Mouse (Mus musculus) 3134 (cell line): ENCODE results near the gene Npnt.

Experiments used
- DNase-seq: peaks from one replicate; pipeline ENCODE4 v3.0.0-alpha.2; 2011; ENCODE audit warnings: low spot score; ENCODE audit not compliant: insufficient read length; ENCODE audit errors: extremely low read depth

The Npnt gene

DNA sequence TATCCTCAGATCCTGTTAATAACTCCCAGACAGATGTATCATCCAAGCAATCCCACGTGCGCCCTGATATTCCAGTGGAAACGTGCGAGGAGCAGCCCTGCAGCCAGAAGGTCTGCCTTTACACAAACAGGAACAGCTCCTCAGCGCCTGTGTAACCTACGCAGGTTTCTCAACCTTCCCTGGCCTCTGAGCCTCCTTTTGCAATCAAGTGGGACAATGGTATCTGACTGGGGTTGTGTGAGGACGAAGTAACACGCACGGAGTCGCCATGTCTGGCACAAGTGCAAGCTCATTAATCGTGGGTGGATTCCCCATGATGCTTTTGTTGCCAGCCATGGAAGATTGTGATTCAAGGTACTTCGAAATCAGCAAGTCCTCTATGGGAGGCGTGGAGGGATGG lies 86.2 kb downstream of the Npnt start:
- DNase-seq: no peak

DNA sequence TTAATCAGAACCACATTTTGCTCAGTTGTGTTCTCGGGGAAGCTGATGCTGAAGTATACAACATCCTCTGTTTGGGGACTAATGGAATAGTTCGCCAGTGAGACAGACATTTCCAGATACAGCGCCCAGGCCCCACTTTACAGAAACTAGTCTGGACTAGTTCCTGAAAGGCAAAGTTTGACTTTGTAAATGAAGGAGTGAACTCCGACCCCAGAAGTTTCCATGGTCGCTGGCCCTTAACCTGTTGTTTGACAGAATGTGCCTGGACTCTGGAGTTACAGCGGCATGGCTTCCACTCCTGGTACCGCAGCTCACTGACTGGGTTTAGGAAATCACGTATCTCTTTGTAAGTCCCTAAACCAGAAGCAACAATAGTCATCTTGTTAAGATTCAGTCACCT lies 89.3 kb downstream of the Npnt start:
- no peak for DNase-seq

DNA sequence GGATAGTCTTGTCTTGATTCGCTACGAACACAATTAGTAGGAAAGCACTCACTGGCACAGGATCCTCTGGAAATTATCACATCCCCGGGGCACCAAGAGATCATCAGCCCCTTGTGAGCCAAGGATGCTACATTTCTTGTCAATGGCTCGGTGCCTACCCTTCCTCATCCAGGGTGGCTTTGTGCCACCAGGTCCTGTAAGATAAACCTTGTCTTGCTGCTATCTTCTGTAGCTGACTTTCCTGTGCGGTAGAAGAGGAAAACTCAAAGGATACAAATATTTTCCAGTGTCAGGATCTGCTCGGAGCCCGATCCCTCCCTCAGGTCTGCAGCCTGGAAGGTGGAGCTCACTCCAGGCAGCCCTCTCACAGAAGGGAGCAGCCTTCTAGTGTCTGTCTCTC lies 90.5 kb downstream of the Npnt start:
- no peak for DNase-seq

DNA sequence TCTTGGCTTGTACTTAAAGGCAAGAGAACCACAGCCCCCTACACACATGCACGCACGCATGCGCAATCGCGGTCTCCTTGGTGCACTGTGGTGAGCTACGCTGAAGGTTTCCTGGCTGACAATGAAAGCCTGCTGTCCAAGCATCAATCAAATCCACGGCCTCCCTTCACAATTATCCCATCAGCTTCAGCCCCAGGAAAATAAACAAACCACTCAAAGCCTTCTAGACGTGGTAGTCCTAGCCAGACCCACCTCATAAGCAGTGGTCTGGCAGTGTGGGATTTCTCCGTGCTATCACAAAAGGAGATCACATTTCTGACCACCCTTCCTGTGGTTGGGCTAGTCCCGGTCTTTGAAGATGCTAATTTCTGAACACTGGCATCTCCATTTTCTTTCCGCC lies 91.2 kb downstream of the Npnt start:
- no peak for DNase-seq

DNA sequence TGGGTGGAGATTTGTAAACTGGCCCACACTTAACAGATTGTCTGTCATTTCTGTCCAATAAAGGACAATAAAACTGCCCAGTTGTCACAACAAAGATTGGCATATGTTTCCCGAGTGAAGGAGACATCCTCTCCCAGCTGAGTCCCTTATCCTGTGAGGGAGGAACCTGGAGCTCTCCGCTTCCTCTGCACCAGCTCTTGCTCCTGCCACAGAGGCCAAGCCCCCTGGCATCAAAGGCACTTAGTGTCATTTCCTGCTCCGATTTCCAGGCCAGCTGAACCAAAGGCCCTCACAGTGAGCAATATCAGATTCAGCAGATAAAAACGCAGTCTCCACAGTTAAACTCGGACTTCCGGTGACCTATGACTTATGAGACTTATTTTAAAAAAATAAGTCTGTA lies 93.4 kb downstream of the Npnt start:
- no peak for DNase-seq

- no peak for DNase-seq
Measured at GRCm38 (mm10) chr3:132855458-132856212, 94.5 kb downstream of the Npnt start.

DNA sequence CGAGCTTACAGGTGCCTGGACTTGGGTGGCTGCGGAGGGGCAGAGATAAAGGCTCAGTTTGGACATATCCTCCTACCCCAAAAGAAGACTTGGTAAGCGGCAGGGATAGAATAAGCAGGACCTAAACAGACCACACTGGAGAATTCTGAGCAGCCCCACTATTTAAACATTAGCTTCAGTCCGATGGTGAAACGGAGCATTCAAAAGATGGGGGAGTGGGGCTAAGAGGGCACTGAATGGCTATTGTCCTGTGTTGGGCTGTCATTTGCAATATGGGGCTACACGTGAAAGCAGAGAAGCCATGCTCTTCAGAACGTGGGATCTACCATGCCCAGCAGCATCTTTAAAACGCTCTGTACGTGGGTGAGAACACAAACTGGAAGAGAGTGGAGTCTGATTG lies 95.8 kb downstream of the Npnt start:
- no peak for DNase-seq

DNA sequence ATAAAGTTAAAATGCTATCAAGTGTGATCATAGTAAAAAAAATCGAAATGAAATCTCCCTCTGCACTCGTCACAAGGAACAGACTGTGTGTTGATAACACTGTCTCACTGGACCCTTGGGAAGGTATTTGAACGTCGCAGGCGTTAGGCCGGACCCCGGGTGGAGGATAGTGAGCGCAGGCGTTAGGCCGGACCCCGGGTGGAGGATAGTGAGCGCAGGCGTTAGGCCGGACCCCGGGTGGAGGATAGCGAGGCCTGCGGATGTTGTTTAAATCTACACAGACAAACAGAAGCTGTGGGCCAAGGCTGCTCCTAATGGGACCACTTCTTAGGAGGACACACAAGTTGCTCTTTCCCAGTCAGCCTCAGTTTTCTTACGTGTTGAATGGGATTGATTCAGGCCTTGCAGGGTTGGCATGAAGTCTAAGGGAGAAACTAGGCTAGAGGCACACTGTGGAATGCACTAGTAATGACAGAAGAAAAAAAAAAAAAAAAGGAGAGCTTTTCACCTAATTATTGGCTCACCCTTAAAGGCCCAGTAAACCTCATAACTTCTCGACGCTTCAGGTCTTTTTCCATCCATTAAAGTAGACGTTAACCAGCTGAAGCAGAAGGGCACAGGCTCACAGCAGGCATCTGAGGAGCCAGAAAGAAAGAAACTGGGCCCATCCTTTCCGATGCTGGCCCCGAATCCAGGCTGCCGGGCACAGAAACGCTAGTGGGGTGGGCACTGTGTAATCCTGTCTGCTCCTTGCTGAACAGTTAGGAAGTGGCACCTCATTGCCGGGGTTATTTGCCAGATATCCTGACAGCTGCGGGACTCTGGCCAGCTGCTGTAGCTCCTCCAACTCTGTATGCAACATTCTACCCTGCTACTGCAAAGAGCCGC lies 98.0 kb downstream of the Npnt start:
- DNase-seq: no peak

DNA sequence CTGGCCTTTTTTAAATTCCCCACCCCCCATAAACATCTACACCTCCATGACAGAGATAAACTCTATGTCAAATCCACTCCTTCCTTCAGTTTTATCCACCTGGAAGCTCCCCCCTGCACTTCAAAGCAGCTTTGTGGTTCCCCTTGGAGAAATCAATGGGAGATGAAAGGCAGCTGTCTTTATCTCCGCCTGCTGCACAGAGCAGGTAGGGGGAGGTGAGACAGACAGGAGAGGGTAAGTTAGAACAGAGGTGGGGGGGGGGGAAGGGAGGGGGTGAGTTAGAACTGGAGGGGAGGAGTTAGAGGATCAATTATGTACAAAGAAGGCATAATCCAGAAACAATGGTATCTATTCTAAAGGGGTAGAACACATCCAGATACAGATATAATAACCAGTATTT lies 98.7 kb downstream of the Npnt start:
- DNase-seq: no peak

DNA sequence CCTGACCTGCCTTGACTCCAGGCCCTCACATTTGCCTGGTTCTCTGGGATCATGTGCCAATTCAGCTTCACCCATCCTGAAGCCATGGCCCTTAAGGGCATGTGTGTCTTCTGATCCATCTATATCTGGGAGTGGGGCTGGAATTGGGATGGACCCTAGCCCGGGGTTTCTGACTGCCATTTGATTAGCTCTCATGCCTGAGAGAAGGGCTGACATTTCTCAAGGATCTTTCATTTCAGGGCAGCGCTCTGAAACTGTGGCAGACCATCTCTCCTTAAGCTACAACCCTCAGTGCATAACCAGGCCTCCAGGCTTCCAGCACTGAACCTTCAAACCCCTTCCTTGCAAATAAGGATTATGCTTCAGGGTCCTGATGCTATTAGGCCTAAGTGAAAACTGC lies 99.7 kb downstream of the Npnt start:
- no peak for DNase-seq

DNA sequence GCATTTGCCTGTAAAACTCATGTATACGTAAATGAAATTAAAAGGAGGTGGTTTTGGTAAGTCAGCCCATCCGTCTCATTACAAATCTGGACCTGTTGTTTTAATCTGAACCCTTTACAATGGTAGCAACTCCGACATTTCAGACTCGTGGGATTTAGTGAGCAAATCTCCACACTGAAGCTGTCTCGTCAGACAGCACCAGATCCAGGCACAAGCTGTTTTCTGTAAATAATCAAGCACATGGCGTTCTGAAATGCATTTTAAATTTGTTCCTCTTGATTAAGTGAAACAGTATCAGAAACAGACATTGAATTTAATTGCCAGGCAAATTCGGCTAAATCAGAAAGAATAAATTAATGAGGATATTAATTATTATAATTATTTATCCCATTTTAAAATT lies 100.4 kb downstream of the Npnt start:
- DNase-seq: no peak

DNA sequence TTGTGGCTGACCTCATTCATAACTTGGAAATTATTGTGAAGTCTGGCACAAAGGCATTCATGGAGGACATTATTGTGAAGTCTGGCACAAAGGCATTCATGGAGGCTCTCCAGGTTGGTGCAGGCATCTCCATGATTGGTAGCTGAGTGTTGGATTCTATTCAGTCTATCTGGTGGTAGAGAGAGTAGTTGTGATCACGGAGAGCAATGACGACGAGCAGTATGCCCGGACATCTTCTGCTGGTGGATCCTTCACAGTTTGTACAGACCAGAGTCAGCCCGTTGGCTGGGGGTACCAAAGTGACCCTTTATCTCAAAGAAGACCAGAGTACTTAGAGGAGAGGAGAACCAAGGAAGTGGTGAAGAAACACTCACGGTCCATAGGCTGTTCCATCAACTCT lies 107.4 kb downstream of the Npnt start:
- DNase-seq: no peak

GRCm38 (mm10) chr3:132839516-132839915 lies 110.6 kb downstream of the Npnt start:
- no peak for DNase-seq

DNA sequence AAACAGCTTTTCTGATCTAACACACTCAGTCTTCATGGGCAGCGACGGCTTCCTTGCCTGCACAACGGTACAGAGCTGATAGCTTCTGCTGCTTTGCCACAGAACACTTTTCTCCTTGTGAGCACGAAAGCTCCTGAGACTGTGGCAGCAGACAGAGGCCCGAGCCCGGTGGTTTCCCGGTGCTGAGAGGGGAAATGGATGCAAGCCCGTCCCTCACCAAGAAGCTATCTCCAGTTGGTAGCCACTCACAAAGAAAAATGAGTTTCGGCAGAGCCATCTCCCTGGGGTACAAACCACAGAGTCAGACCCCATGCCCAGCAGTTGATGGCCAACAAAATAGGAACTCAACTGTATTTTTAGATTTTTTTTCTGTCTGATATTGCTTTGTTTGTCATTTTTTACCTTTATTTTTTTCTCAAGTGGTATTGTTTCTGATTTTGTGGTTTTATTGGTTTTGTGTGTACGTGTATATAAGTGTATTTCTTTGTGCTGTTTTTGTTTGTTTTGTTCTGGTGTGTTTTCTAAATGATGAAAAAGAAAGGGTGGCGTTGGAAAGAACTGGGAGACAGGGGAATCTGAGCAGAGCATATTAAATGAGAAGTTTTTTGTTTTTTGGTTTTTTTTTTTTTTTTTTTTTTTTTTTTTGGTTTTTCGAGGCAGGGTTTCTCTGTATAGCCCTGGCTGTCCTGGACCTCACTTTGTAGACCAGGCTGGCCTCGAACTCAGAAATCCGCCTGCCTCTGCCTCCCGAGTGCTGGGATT lies 111.3 kb downstream of the Npnt start:
- no peak for DNase-seq

DNA sequence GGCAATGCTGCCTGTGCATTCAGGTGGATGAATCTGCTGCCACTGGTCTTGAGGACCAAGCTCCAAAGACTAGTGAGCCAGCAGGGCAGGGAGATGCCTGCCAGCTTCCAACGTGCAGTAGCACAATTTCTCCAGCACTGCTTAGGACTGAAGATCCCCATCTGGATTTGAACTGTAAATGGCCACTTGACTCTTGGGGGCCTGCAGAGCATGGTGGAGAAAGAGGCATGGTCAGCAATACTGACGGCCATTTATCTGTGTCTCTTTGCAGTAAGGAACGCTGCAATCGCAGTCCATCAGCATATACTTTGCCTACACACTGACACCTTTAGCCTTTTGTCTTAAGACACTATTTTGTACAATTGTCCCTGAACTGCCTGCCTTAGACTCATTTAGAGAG lies 113.0 kb downstream of the Npnt start:
- DNase-seq: no peak

DNA sequence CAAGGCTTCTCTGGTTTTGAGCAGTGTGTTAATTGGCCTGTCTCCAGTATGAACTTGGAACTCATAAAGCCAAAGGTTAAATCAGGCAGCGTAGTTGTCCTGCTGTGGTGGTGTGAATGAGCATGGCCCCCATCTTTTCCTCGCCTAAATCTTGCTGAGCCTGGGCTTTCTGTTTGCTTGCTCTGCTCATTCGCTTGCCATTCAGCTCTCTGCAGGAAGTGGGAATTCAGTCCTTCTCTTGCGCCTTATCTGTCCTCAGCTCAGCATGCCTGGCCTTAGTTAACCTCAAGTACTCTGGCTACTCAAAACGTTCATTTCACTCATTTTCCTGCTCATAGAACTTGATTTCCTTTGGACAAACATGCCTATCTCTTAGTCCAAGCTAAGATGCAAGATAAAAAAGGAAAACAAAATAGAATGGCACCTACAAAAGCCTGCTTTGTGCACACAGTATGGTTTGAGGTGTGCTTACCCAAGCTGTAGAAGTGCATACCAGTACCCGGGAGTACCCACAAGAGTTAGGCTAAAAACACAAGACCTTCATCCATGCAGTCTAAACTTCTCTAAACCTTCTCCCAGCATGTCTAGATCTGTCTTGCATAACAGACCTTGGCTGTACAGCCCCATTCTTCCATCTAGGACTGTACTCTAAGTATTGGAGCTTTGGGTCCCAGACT lies 114.8 kb downstream of the Npnt start:
- no peak for DNase-seq
